Mouse (Mus musculus) granulocyte monocyte progenitor cell, adult 5-6 weeks (primary cell): ENCODE measurements around the gene Cacna1c. TPM values are rescaled to one million over a fixed set of nuclear protein-coding genes. Genes with fewer than 3 reads are reported as not detected.
"Not testable (repeated sequence)": the region's sequence is repeated elsewhere in the genome, so short reads cannot be mapped to it uniquely, and the experiment has no call there.

Experiments used
- ATAC-seq: replicated peaks from 2 replicates; pipeline ENCODE4 v1.8.0; 2016; ENCODE audit warnings: mild to moderate bottlenecking, moderate TSS enrichment, inconsistent platforms; ENCODE audit not compliant: poor library complexity, severe bottlenecking
- total RNA-seq, 2 experiments: library from RNA; stranded (forward) in 1 of 2; stranded (reverse) in 1 of 2; fragments of 200-712, 200-1000 nt in 1 of 2; fragments of >200 nt in 1 of 2; fragmentation: Nextera tagmentation in 1 of 2; gene quantifications; 2 replicates each; pipeline ENCODE4 v1.2.3; 2014 to 2017

The Cacna1c gene
- total RNA-seq, 2 experiments from 2014 or later = not detected

DNA sequence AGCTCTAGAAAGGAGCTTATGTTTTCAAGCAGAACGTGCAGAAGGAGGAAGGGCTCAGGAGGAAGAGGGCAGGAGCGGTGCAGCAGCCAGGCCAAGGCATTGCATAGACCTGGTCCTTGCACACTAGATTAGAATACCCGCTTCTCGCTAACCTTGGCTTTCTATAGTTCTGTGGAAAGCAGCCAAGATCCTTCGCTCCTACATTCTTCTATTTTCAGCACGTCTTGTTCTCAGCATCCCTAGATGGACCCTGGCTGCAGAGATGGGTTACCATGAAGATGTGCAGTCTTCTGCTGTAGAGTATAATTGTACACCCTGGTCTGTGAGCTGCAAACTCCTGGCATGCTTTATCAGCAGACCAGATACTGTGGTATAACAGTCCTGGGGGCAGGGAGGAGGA, 18.0 kb upstream of the Cacna1c start:
- ATAC-seq = no peak

DNA sequence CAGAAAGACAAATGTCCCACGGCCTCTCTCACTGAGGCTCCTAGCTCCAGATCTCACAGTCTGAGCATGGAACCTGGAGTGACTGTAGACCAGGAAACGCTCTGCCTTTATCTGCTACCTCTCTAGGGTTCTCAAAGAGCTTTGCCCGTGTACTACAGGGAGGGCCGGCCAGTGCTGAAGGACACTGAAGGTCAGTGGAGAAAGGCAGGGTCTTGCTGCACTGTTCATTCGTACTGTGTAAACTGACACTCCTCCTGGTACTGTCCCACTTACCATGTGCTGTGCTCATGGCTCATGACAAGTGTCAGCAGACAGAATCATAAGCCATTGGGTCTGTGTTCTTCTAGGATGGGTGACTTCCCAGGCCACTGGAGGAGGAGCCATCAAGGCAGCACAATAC, 17.2 kb upstream of the Cacna1c start:
- ATAC-seq = no peak

DNA sequence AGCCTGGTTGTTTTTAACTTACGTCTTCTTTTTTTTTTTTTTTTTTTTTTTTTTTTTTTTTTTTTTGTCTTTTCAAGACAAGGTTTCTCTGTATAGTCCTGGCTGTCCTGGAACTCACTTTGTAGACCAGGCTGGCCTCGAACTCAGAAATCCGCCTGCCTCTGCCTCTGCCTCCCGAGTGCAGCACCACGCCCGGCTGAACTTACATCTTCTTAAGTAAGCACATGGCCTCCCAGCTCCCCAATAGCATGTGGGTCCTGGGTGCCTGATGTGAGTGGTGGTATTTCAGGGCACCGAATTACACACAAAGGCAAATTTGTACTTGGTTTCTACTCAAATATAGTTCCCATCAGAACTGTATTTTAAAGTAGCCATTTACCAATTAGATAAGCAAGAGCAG, 9.8 kb upstream of the Cacna1c start:
- not testable (repeated sequence) for ATAC-seq

DNA sequence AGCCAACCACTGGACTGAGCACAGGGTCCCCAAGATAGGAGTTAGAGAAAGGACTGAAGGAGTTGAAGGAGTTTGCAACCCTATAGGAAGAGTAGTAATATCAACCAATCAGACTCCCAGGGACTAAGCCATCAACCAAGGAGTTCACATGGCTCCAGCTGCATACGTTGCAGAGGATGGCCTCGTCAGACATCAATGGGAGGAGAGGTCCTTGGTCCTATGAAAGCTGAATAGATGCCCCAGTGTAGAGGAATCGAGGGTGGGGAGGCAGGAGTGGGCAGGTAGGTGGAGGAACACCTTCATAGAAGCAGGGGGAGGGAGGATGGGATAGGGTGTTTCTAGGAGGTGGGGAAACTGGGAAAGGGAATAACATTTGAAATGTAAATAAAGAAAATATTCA, 8.7 kb upstream of the Cacna1c start:
- no peak for ATAC-seq

DNA sequence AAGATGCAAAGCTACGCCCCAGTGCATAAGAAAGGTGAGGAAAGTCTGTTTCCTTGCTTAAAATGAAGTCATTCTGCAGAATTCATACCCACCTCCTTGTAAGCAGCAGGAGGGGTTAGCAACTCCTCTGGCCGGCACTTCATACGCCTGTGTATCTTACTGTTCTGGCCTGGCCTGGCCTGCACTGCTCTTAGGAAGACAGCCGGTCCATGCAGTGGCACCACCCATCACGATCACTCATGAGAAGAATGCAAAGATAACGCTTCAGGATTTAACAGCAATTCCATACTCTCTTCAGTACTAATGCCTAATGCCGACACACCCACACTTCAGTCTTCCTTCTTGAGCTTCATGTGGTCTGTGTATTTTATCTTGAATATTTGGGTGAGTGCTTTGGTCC, 8.1 kb upstream of the Cacna1c start:
- ATAC-seq = no peak

DNA sequence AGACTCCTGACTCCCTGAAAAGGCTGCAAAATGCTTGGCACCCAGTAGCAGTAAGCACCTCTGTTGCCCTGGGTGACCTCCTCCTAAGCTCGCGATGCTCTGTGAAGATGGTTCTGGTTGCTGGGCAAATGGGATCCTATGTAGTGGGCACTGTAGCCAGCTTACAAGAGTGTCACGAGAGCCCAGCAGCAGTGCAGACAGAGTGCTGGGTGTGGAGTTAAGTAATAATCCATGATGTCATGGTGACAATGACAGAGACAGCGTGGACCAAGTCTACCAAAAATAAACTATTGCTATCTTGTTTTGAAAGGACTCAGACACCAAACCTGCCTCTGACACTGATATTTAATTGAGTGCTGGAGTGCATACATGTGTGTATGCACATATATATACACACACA, 5.4 kb upstream of the Cacna1c start:
- no peak for ATAC-seq

DNA sequence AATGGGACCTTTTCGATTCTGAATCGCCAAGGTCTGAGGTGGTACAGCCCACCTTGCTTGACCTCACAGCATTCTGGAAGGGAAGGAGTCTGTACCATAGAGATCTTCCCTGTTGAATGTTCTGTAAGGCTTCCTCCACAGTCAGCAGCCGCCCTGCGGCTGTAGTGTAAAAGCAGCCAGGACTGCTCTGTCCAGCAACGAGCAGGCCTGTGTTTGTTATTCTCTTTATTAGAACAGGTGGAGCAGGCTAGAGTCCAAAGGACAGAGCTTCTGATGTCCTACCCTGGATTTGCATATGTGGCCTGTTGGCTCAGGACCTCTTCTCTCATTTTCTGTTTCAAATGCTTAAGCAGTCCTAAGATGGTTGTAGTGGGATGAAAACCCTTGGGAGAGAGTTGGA, 4.1 kb upstream of the Cacna1c start:
- no peak for ATAC-seq

DNA sequence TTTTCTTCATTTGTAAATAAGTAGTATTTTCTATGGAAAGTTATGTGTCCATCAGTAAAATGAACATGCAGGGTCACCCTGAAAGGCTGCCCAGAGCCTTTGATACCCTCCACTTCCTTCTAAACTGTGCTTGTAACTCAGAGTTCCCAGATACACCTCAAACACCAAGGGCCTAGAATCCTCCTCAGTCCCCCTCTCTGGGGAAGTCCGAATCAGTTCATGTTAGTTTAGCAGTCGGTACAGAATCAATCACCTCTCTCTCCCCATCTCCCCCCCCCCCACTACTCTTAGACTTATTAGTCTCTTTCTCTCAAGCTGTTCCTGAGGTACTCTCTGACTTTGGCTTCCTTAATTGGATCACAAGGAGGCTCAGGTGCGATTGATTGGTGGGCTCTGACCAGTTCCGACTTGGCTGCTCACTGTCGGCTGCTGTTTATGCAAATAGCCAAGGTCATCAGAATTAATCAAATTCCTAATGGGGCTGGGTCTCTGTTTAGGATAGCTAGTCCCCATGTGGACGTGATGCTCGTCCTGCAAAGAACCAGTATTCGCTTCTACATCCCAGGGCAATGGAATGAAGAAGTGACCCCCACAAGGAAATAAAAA, 3.2 kb upstream of the Cacna1c start:
- ATAC-seq = no peak

DNA sequence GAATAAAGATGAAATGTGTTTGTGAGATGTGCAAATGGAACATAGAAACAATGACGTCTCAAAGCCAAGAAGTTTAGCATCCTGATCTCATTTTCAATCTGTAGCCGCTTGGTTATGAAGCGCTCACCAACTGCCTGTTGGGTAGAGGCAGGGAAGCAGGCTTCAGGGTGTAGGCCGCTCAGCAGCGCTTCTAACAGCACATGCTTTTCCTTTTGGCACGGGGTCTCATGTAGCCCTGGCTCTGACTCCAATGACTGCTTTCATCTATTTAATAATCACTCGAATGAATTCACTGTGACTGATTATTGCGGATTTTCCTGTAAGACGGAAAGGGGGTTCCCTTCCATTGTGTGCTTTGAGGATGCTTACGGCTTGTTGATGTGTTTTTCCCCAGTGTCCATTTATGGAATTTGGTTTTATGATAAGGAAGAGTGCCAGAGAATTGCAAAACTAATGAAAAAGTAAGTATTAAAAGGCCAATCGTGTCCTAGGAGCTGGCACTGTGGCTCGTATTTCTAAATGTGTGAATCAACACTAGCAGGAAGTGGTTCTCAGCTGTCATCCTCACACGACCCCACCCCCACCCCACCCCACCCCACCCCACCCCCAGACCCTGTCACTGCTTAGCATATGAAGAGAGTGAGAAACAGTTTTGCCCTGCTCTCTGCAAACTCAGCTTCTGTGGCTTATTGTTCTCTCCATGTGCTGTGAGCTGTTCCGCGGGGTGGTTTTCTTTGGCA, 2.5 kb upstream of the Cacna1c start:
- ATAC-seq = no peak

DNA sequence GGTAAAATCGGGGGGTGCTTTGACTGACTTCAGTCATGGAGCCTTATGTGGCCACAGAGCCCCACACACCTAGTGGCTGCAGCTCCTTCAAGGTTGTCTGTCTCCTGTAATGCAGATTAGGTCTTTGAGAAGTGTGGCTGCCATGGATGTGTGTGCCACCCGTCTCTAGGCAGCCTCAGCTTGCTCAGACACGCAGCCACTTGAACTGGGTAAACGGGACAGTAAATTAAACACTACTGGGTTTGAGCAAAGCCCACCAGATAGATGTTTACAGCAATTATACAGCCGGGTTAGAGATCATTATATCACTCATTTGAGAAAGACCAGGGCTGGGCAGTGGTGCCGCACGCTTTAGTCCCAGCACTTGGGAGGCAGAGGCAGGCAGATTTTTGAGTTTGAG, 1.6 kb downstream of the Cacna1c start:
- no peak for ATAC-seq

DNA sequence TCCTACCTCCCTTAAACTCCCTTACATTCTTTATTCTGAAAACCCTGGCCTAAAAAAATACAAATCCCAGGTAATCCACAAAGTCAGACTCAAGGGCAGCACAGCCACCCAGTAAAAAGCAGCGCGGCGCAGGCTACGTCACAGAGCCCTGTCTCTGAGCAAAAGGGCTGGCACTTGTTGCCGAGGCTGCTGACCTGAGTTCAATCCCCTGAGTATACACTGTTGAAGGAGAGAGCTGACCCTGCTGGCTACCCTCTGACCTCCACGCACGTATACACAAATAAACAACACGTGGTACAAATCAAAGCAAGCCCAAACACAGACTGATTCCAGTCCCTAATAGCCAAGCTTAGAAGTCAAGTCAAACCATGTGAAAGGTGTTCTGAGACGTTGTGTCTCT, 2.1 kb downstream of the Cacna1c start:
- no peak for ATAC-seq

DNA sequence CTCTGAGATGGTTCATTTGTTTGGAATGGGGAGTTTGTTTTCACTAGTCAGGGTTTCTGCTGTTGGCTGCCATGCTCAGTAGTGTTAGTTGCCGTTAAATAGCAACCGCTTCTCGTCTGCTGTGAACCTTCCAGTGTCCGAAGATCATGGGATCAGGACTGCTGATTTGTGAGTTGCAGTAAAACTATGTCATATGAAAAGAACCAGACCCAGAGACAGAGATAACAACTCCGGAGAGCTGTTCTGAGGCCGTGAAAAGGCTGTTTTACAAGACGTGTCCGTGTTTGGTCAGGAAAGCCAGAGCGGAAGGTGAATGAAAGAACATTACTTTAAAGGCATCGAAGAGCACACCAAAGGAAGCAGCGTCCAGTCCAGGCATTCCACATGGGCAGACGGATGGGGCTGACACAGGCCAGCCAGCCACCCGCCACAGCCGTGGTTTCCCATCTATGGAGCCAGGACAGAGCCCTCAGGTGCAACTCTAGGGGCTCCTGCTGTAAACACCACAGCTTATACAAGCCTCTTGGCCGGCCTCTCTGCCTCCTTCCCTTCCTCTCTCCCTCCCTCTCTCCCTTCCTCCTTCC, 2.6 kb downstream of the Cacna1c start:
- no peak for ATAC-seq

DNA sequence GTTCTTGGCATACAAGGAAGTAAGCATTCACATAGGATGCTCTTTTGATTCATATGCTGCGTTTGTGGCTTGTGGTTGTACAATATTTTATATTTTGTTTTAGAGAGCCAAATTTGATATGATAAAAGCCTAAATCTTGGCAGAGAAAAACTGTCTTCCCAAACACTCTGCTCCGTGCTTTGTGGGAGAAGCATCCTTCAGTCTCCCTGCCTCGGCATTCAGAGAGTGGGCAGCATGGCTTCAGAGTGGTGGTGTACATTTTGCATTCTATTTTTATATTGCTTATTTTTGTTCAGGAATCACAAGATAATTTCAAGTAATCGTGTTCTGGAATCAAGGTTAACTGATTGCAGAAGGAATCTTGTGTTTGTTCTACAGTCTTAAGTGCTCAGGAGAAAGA, 4.7 kb downstream of the Cacna1c start:
- ATAC-seq = no peak

DNA sequence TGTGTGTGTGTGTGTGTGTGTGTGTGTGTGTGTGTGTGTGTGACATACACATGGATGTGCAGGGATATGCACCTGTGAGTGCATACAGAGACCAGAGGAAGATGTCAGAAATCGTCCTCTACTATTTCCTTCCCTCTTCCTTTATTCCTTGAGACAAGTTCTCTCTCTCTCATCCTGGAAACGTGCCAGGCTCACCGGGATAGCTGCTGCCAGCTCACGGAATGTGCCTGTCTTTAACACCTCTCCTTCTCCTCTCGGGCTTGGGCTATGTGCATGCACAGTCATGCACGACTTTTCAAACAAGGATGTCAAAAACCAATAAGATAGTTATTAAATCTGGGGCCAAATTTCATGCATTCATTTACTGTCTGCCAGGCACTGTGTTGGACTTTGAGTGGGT, 8.6 kb downstream of the Cacna1c start:
- no peak for ATAC-seq

DNA sequence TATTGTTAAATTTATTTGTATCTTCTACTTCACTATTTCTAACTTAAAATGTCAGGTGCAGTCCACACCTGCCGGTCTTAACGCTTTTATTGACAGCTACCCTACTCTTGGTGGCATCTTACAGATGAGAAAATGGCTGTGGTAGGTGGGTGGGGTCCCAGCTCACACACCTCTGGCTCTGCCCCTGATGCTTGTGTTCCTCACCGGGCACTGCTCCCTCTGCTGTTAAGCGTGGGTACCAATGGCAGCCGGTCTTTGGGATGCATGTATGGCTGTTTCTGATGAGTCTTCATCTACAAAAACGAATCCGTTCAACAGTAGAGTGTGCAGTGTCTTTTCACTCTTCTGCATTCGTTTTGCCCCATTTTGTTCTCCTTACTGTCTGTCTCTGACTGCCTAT, 9.6 kb downstream of the Cacna1c start:
- no peak for ATAC-seq

DNA sequence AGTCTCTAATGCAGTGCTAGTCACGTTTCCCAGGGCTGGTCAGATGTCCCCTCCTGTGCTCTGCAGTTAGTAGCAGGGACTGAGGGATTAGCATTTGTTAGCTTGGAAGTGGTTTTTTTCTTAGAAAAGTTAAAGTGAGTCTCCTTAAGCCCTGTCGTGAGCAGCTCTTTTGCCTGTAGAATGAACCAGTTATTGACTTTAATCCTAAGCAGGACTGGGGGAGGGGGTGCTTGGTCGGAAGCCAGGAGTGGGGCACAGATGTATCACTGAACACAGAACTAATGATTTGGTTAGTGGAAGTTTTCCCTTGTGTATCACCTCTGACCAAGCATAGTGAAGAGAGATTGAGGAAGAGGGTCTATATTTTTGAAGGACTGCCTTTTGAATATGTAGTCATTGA, 12.4 kb downstream of the Cacna1c start:
- no peak for ATAC-seq

DNA sequence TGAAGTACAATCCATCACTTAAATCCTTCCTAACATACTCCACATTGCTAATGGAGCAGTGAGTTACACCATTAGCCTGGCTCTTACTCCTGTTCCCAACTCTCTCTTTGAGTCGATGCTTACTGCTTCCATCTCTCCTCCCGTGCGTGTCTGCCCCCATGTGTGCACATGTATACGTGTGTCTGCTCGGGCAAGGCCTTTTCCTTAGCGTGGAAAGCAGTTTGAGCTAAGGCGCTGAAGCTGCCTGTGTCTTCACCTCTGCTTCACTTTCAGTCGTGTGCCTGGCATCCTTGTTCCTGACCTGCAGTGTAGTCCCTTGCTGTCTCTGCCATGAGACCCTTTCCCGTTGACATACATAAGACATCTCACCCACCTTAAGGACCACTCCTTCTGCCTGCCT, 14.0 kb downstream of the Cacna1c start:
- ATAC-seq = no peak

DNA sequence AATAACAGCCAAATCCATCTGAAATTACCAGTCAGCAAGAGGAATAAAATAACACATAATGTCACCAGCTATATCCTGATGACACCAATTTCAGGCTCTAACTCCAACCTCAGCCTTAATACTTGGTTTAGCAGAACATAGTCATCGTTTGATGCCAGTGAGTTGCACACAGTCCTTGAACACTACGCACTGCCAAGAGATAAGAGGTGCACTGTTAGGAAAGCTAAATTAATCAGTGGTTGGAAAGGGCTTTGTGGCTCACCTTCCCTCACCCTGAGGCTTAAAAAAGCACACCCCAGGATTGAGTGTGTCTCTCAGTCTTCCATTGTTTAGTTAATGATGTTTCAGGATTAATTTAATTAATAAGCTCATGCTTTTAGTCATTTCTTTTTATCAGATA, 16.0 kb downstream of the Cacna1c start:
- no peak for ATAC-seq

DNA sequence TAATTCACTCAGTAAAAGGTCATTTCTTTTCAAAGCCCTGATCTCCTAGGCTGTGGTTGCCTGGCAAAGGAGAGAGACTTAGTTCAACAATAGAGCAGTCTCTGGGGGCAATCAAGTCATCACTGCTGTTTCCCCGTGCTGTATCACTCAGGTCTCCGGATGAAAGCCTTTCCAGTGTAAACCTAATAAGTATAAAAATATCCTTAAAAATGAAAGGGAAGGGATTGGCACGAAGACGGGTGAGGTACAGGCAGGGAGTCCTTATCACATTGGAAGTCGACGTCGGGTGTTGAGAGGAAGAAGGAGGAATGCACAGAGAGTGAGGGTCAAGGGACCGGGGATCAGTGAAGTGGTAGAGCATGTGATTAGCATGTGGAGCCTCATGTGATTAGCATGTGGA, 19.1 kb downstream of the Cacna1c start:
- ATAC-seq = no peak

DNA sequence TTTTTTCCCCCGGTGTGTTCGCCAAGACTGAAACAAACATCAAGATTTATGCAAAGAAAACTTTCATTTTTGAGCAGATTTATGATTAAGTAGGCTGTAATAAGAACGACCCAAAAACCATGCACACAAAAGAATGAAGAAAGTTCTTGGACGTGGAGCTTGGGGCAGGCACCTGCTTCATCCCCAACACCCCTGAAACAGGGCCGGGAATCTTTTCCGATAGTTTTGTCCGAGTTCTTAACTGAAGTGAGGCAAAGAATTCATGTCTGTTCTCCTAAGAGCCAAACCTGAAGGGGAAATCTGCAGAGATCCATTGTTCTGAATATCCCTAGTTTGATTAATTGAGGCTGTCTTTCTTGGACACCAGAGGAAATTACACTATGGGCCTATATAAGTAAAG, 20.1 kb downstream of the Cacna1c start:
- ATAC-seq = no peak

DNA sequence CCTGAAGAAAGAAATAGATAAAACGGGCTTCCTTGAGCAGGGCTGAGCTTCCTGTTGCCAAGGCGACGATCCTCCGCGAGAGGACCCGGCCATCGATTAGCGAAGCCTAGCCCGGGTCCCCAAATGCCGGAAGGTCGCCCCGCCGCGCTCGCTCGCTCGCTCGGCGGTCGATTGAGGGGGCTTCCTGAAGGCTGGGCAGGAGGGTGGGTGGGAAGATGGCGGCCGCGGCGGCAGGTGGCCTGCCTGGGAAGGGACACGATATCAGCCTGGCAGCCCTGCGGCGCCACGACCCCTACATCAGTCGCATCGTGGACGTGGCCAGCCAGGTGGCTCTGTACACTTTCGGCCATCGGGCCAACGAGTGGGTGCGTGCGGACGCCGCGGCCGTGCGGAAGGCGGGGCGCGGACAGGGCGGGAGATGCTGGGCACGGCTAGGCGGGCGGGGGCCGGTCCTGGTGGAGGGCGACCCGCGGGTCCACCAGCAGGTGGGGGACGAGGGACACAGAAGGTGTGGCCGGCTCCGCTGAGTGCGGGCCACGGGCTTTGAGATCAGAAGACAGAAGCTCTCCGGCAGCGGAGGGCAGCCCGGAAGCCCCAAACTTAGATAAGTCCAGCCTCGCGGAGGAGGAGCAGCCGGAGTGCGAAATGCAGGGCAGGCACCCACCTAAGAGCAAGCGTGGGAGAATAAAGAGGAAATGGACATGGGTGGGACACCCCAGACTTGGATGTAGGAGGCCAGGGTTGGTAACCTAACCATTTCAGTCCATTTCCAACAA, 21.0 kb downstream of the Cacna1c start, which contains the start of gene Dcp1b:
TSS of gene Dcp1b (plus strand) at position 176 of the 776 bp plus-strand sequence.
- peak; percentile 93 for ATAC-seq
